Mouse (Mus musculus): ENCODE measurements around the gene Rab26.

DNA sequence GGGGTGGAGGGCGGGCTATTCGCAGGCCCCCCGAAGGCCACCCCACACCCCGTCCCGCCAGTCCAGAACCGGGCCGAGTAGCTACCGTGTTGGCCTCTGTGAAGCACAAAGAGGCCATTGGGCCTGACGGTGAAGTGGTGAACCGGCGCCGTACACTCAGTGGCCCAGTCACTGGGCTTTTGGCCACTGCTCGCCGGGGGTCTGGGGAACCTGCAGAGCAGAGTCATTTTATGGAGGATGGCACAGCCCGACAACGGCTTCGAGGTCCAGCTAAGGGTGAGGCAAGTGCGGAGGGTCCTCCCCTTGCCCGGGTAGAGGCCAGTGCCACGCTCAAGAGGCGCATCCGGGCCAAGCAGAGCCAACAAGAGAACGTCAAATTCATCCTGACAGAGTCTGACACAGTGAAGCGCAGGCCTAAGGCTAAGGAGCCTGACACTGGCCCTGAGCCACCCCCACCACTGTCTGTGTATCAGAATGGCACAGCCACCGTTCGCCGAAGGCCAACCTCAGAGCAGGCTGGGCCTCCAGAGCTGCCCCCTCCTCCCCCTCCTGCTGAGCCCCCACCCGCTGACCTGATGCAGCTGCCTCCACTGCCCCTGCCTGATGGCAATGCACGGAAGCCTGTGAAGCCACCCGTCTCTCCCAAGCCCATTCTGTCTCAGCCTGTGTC is 28.6 kb downstream of the Rab26 start:
- TF ChIP-seq TAL1 (IDR thresholded peaks at IDR 0.05; ENCODE audit: low read length) (no peak), GATA1 (IDR thresholded peaks at IDR 0.05; ENCODE audit: low read length) (no peak)
